Mouse (Mus musculus): ENCODE measurements around the gene D130052B06Rik.

Gene D130052B06Rik

DNA sequence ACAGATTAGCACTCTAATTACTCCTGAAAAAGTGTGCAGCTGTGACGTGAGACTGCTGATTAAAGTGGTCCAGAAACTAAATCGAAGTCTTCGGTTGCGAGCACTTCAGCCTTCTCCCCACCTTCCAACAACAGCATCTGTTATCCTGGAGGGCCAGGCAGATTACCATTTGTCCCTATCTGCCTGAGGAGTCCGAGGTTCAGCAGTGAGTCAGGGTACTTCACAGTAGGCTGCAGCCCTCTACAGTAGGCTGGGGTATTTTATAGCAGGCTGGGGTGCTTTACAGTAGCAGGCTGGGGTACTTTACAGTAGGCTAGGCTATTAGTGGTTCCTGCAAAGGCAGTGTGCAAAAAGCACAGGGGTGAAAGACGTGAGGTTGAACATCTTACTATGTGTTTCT lies 69.3 kb downstream of the D130052B06Rik start:
- no peak for DNase-seq

DNA sequence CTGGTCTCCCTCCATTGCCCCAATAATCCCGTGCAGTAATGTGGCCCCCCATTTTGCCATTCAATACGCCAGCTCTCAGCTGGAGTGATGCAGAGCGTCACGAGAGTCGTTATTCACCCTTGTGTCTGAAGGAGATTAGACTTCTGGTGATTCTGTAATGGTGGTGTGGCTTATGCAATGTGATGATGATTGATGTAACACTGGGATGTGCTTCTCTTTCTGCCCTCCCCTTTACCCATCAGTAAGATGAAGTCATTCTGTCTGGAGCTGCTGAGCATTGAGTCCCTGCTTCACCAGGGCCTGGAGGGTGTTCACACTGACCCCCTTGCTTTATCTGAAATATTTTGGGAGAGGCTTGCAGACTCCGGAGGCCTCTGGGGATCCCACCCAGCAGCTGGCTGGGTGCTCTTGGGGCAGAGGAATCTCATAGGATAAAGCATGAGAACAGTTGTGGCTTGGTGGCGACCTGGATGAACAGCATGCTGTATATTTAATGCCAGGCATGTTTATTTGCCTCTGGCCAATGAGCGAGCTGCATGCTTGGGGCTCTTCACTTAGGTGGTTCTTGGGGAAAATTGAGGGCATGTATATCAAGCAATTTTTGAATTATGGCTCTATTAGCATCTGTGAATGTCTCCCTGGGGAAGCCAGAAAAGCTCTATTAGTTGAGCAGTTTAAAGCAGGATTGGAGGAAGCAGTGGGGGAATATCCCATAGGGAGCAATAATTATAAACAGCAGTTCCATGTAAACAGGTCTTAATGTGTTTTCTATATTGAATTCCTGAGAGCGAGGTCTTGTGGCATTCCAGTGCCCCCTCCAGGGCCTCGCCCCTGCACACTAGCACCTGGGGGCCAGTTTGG lies 71.2 kb downstream of the D130052B06Rik start:
- no peak for DNase-seq

Measured in kidney, adult 9 months (tissue).